Mouse (Mus musculus) spleen, adult 18-20 months (tissue): ENCODE measurements around the gene Gpc6.

ENCODE experiments used
- DNase-seq, 2 experiments: peaks; one replicate each; pipeline ENCODE4 v3.0.0; 2022; ENCODE audit warnings: mixed read lengths in 2 of 2

Gpc6 gene

DNA sequence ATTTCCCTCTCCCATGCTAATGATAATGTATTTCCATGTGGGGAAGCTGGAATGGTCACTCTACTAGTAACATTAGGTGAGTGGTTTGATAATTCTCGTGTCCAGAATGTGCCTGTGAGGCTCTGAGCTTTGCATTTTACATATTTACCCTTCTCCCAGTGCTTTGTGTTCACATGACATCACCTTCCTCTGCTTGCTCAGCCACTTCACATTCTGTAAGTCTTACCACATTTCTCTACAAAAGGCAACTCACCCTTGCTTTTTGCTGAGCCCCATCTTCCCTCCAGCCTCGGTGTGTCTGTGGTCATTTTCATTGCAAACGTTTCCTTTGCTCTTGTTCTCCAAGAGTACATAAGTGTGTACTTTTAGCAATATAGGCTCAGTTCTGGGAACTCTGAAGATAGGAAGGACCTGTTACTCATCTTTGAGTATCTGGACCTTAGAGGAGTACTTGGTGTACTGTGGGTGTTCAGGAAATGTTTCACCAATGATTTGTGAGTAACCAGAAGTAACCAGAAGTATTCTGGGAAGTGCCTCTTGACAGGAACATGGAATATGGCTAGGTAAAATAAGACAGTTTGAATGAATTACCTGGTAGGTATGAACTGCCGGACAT lies 145.5 kb downstream of the Gpc6 start:
- no peak for DNase-seq

DNA sequence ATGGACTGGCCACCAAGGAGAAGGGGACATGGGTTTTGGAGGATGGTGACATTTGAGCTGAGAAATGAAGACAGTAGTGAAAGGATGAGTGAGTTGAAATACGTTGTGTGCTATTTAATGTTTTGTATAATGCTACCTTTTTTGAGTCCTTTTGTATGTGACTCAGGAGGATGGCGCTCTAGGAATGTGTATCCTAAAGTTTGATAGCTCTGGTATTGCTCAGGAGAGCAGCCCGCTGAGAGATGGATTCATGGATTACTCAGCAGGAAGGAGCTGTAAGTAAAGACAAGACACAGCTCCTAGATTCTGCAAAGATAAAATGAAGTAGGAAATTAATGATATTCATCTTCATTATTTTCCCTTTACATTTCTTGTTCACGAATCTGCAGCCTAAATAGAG lies 168.5 kb downstream of the Gpc6 start:
- DNase-seq: no peak

DNA sequence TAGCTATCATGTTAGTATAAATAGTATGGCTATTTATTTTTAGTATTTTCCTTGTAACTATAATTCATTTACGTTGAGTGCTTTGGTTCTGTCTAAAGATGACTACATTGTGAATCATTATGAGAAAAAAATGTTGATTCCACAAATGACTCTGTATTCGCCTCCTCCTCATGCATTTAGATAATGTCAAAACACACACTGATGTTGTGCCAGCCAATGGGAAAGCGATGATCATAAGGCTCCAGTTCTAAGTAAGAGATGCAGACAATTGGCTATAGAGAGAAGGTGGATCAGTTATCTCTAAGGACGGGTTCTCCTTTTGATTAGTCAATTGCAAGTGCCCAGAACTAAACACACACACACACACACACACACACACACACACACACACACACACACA lies 181.8 kb downstream of the Gpc6 start:
- DNase-seq: no peak

GRCm38 (mm10) chr14:117113153-117113552 lies 188.0 kb downstream of the Gpc6 start:
- no peak for DNase-seq

DNA sequence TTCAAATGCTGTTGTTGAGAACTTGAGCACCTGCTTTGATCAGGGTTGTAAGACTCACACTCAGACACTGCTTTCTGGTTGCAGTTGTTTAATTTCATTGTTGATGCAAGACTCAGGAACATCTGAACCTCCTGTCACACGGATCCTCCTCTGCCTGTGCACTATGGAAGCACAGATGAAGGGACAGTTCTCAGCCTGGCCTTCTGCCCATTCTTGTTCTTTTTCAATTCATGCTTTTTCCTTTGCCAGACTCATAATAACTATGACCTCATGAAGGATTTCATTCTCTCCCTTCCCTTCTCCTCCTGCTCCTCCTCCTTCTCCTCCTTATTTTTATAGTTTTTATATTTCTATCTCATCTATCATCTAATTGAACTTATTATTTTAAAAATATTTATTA lies 196.9 kb downstream of the Gpc6 start:
- DNase-seq: no peak

DNA sequence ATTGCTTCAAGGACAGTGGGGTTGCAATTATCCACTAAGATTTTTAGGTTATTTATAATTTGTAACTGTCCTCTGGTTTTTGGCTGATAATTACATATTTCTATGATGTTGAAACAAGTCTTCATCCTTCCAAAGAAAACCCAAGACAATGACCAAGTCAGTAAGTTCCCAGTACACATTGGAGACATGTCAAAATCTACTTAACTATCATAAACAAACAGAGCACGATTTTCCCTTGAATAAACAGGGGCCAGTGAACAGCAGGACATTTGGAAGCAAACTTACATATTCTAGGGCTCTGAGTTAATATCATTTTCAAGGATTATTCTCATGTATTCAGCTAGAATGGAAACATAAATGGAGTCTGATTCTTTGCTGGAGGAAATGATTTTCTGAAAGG lies 205.2 kb downstream of the Gpc6 start:
- no peak for DNase-seq

- DNase-seq: no peak
Measured at GRCm38 (mm10) chr14:117131324-117131723, 206.2 kb downstream of the Gpc6 start.

DNA sequence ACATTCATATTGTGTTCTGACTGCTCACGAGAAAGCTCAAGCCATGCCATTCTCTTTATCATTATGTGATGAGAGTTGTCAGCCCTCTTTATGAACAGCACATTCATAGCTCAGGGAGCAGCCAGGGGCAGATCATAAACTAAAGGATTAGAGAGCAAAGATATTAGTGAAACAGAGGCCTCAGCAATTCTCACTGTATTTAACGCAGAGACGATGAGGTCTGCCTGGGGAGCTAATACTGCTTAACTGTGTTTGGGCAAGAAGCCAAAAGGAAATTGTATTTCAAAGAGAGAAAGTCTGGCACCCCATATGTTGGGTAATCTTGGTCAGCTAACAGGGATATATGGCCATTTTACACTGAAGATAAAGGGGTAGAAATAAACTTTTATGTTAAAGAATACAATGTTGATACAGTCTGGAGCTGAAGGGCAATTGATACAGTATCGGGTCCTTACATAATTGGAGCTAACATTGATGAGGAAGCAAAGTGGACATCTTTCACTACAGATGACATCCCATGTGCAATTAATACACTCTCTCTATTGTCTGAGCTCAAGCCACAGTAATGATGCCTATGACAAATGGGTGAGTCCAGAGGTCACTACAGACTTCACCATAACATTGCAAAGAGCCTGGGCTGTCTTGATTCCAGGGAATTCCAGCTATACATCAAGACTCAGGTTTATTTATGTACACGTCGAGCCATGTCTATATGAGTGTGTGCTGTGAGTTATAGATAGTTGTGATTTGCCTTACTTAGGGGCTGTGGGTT lies 216.1 kb downstream of the Gpc6 start:
- DNase-seq: no peak

- no peak for DNase-seq
Measured at GRCm38 (mm10) chr14:117146089-117146488, 221.0 kb downstream of the Gpc6 start.

GRCm38 (mm10) chr14:117146665-117147064 lies 221.6 kb downstream of the Gpc6 start:
- DNase-seq: no peak

- no peak for DNase-seq
Measured at GRCm38 (mm10) chr14:117151621-117152020, 226.5 kb downstream of the Gpc6 start.

DNA sequence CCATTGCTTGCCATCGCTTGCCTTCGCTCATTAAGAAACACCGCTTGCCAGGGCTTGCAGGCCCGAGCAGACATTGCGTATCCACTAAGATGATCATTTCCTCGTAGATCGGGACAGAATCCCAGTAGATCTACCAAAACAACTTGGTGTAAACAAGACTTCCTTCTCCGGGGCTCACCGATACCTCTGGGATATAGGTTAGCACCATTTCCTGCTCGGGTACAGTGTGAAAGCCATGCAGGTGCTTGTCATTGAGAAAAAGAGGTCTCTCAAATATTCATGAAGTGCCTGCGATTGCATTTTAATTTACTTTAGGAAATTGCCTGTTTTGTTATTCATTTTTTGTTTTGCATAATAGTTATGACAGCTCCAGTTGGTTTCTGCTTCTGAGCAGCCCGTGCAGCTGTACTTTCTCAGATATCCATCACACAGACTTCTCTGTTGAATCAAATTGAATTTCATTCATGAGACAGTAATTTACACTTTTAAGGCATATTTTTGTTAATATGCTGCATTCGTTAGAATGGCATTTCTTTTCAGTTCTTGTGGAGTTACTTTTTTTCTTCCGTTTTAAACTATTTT lies 230.9 kb downstream of the Gpc6 start:
- no peak for DNase-seq

GRCm38 (mm10) chr14:117157426-117157825 lies 232.3 kb downstream of the Gpc6 start:
- no peak for DNase-seq

DNA sequence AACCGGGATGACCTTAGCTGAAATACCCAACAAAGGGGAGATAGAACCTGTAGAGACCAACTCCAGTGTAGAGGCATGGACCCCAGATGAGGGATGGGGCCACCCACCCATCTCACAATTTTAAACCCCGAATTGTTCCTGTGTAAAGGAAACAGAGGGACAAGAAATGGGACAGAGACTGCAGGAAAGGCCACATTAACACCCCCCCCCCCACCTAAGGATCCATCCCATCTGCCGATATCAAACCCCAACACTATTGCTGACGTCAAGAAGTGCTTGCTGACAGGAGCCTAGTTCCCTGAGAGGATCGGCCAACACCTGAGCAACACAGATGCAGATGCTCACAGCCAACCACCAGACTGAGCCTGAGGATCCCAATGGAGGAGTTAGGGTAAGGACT lies 241.2 kb downstream of the Gpc6 start:
- no peak for DNase-seq

DNA sequence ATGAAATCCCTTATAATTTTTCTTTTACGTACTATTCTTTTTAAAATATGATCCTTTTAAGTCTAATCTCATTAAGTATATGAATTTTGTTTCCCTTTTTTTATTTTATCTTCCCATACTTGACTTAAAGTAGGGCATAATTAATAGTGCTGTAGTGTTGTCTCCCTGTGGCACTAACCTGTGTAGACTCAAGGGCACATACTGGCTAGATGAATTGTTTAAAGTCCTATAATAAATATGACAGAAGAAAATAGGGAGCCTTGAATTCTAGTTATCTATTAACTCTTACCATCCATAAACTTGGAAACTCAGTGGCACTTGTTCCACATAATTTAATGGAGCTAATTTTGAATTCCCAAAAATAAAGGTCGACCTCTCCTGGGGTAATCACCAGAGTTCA lies 268.2 kb downstream of the Gpc6 start:
- DNase-seq: no peak

DNA sequence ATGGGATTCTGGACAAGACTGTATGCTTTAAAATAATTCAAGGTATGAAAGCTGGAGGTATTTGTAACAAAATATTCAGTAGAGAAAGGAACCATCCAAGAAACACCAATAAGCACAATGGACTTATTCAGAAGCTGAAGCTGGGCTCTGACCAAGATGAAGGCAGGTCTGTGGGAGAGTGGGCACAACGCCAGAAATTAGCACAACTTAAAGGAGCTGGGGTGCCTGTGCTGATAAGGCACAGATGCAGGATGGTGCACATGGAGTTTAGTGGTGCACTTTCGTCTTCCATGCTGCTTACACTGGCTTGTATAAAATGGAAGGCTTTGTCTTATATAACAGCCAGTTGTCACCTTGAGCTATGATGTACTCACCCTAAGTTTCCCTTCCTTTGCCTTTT lies 276.9 kb downstream of the Gpc6 start:
- no peak for DNase-seq

DNA sequence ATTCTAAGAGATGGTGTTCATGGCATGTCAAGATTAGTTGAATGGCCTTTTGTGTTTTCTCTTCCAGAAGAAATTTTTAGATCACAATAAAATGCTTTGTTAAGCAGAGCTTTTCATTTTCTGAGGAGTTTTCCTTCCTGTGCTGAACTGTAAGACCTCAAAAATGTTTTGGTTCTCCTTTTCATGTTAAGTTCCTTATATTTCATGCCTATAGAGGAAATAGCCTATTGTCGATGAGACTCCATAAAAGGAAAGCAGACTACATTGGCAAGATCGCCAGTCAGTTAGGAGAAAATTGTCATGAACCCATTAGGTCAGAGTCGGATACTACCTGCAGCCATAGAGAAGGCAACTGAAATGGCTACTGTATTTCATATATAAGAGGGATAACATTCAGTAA lies 278.8 kb downstream of the Gpc6 start:
- DNase-seq: no peak

DNA sequence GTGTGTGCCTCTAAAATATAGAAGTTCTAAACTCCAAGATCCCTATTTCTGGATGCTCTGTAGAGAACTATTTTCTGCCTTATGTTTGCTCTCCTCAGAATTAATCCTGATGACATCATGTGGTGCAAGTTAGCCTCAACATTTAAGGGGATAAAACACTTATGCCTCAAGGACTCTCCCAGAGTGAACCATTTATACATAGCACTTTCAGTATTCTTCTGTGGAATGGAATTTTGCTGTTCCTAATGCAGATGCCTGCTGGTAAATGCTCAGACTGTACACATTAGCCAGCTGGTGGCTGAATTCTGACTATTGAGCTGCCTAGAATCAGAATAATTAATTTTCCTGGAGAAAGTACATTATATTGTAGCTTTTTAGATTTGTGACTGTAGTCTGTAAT lies 289.3 kb downstream of the Gpc6 start:
- DNase-seq: no peak

- no peak for DNase-seq
Measured at GRCm38 (mm10) chr14:117226920-117227319, 301.8 kb downstream of the Gpc6 start.

- DNase-seq: no peak
Measured at GRCm38 (mm10) chr14:117230476-117230875, 305.4 kb downstream of the Gpc6 start.

DNA sequence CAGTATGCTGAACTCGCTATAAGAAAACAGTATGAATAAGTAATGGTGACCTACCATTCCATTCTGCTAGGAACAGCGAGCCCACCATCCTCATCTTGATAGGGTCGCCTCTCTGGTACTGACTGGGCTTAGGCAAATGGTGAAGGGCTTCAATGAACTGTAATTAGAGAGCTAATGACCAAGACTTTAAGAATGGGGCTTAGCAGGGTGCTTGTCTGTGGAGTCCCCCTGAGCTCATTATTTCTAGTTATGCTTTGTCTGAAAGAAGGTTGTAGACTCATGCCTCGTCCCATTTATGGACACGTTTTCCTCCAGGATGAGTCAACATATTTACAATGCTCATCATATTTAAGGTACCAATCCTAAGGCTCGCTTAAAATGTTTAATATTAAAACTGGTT lies 313.1 kb downstream of the Gpc6 start:
- no peak for DNase-seq

GRCm38 (mm10) chr14:117239694-117240427 lies 314.7 kb downstream of the Gpc6 start:
- DNase-seq: no peak

DNA sequence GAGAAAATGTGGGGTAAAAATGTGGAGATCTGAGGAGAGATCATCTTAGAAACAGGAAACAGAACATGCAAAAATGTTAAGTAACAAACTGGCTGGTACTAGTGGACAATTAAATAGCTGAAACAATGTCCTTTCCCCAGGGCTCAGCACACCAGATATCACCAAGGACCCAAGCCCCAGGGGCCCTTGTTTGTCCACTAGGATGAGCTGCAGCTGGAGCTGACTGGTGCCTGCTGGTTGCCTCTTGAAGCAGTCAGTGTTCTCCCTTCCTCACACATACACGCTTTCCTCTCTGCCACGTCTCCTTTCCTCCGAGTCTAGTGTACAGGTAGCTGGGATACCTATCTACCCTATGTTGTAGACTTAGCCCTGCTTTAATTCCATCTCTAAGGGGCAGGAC lies 320.5 kb downstream of the Gpc6 start:
- no peak for DNase-seq

GRCm38 (mm10) chr14:117256192-117256591 lies 331.1 kb downstream of the Gpc6 start:
- DNase-seq: no peak
